Mouse (Mus musculus): ENCODE results near the gene Gm17662.

Gm17662 gene

DNA sequence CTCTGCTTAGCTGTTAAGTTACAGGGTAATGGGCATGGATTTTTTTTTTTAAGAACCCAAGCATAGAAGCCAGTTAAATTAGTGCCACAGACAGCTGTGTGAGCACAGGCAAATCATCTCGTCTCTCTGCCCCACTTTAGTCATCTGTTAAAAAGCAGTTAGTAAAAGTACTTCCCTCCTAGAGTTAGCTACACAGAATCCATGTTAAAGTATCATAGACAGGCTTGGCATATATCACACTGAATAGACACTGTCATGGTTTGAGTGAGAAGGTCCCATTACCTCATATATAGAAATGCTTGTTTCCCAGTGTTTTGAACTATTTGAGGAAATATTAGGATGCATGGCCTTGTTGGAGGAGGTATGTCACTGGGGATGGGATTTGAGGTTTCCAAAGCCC lies at the start of gene Gm17662:
Gene Gm17662, plus strand, starts transcription at position 301 of the 400 bp plus-strand sequence.
- ATAC-seq (ENCODE audit: insufficient number of reproducible peaks, low FRiP score, low TSS enrichment): no peak

GRCm38 (mm10) chr4:104810710-104811286 lies 46.3 kb upstream of the Gm17662 start:
- ATAC-seq (ENCODE audit: insufficient number of reproducible peaks, low FRiP score, low TSS enrichment): no peak

- no peak for ATAC-seq (ENCODE audit: insufficient number of reproducible peaks, low FRiP score, low TSS enrichment)
Observed at GRCm38 (mm10) chr4:104813617-104814016, 43.5 kb upstream of the Gm17662 start.

GRCm38 (mm10) chr4:104816519-104817232 lies 40.5 kb upstream of the Gm17662 start:
- no peak for ATAC-seq (ENCODE audit: insufficient number of reproducible peaks, low FRiP score, low TSS enrichment)

- ATAC-seq (ENCODE audit: insufficient number of reproducible peaks, low FRiP score, low TSS enrichment): no peak
Observed at GRCm38 (mm10) chr4:104817509-104817908, 39.6 kb upstream of the Gm17662 start.

- ATAC-seq (ENCODE audit: insufficient number of reproducible peaks, low FRiP score, low TSS enrichment): no peak
Observed at GRCm38 (mm10) chr4:104818986-104819385, 38.1 kb upstream of the Gm17662 start.

- no peak for ATAC-seq (ENCODE audit: insufficient number of reproducible peaks, low FRiP score, low TSS enrichment)
Observed at GRCm38 (mm10) chr4:104819891-104820290, 37.2 kb upstream of the Gm17662 start.

DNA sequence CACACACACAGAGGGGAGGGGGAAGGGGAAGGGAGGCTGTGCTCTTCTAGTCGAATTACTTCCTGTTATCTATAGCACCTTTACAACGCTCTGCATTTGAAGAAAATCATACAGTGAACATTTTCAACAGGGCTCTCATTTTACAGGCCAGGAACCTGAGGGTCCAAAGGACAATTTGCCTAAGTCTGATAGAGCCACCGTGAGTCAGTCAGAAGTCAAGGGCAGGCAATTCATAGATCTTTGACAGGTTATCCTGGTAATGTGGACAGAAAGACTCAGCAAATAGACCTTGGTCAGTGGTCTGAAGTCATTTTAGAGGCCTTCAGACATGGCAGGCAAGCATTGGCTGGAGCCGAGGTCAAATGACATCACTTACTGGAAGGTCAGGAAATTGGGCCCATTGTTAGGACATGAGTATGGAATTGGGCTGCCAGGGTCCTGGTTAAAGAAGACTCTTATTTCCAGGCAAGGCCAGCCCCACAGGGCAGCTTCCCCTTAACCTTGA lies 33.5 kb upstream of the Gm17662 start:
- ATAC-seq (ENCODE audit: insufficient number of reproducible peaks, low FRiP score, low TSS enrichment): no peak

DNA sequence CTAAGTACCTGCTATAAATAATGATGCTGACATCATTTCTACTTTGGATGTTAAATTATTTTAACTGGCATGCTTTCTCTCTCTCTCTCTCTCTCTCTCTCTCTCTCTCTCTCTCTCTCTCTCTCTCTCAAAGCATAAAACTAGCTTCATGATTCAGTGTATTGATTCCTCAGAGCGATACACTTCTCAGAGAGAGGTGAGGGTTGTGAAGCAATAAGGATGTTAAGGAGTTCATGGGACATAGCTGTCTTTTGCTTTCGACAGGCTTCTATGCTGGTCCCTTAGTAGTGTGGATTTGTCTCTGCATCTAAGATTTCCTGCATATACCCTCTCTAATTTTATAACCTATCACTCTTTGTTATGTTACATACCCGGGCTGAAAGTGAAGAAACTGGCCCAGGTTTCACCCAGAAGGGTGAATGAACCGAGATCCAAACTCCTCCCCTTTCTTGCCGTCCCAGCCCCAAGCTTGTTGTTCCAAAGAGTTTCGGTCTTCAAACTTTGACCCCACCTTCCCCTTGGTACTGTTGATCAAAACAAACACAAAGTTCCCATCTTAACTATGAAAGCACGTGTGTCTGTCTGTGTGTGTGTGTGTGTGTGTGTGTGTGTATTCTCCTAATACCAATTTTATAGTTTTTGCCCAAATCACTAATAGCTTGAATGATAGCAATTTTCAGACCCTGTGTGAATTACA lies 32.6 kb upstream of the Gm17662 start:
- ATAC-seq (ENCODE audit: insufficient number of reproducible peaks, low FRiP score, low TSS enrichment): no peak

DNA sequence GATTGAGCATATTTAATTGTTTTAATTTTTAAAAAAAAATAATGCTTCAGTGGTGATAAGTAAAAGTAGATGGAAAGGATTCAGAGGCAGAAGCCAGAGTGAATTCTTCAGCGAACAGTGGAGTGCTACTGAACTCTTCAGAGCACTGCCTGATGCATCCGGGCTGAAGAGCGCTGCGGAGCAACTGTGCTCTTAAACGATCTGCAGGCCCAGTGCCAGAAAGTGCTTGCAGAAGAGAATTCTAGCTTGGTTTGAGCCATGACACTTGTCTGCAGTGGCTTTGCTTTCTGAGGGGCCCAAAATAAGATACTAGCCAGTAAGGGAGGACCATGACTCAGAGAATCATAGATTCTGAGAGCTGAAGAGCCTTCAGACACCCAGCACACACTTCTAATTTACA lies 28.2 kb upstream of the Gm17662 start:
- no peak for ATAC-seq (ENCODE audit: insufficient number of reproducible peaks, low FRiP score, low TSS enrichment)

GRCm38 (mm10) chr4:104835096-104835495 lies 22.0 kb upstream of the Gm17662 start:
- no peak for ATAC-seq (ENCODE audit: insufficient number of reproducible peaks, low FRiP score, low TSS enrichment)

DNA sequence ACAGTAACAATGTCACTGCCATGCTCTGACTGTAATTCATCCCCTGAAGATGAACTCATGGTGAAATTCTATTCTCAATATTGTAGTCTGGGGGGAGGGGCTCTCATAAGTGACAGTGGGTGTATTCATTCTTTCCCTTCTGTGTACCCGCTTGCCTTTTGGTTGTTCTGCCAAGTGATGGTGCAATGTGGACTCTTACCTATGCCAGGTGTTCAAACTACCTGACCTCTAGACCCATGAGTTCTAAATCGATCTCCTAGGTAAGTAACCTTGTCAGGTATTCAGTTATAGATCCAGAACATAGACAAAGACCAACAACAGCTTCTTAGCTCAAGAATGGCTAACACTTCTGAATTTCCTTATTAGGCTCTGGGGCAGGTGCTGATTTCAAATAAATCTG lies 18.8 kb upstream of the Gm17662 start:
- ATAC-seq (ENCODE audit: insufficient number of reproducible peaks, low FRiP score, low TSS enrichment): no peak

GRCm38 (mm10) chr4:104842204-104842603 lies 14.9 kb upstream of the Gm17662 start:
- ATAC-seq (ENCODE audit: insufficient number of reproducible peaks, low FRiP score, low TSS enrichment): no peak

- no peak for ATAC-seq (ENCODE audit: insufficient number of reproducible peaks, low FRiP score, low TSS enrichment)
Observed at GRCm38 (mm10) chr4:104843546-104843945, 13.6 kb upstream of the Gm17662 start.

- no peak for ATAC-seq (ENCODE audit: insufficient number of reproducible peaks, low FRiP score, low TSS enrichment)
Observed at GRCm38 (mm10) chr4:104855216-104855615, 1.9 kb upstream of the Gm17662 start.

DNA sequence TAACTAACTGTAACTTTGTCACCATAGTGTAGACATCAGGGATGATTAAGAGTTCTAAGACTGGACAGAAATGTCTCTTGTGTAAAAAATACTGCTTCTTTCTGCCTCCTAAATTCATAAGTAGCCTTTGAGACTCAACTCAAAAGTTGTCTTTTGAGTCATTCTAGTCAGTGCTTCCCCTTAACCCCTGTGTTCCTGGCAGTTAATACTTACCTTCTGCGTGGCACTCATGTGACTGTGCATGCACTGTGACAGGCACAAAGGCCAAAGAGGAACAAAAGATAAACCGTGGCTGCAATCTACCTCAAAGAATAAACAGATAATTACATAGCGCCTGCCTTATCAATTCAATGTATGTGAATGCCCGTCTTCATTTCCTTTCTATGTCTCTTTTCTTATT lies 694 bp downstream of the Gm17662 start:
- ATAC-seq (ENCODE audit: insufficient number of reproducible peaks, low FRiP score, low TSS enrichment): no peak

DNA sequence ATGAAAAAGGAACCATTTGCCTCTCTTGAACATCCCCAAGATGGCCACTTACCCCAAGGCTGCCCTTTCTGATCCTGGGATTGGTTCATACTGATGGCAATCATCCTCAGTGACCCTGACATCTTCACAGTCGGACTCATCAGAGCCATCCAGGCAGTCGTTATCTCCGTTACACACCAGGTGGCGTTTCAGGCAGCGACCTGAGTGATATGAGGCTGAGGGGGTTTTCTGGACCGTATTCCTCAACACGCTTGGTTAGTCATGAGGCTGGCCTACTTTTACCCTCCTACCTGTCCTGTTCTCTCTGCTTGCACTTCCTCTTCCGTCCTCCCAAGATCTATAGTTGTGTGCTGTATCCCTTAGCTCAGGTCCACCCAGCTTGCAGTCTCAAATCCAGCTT lies 4.1 kb downstream of the Gm17662 start:
- ATAC-seq (ENCODE audit: insufficient number of reproducible peaks, low FRiP score, low TSS enrichment): no peak

DNA sequence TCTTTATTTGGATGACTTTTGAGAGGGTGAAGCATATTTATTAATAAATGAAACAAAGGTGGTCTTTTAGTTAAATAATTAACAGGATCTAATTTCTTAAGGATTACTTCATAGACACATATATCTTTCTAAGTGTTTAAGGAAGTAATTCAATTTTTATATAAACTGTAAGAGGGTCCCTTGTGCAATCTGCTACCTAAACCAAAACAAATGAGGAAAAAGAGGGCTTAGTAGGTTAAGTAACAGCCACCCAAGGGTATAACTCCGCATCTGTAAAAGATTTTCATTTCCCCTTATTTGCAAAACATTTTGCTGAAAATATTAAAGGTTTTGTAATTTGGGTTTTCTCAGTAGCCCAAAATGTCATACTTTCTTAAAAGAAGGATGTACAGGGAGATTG lies 7.3 kb downstream of the Gm17662 start:
- ATAC-seq (ENCODE audit: insufficient number of reproducible peaks, low FRiP score, low TSS enrichment): no peak

DNA sequence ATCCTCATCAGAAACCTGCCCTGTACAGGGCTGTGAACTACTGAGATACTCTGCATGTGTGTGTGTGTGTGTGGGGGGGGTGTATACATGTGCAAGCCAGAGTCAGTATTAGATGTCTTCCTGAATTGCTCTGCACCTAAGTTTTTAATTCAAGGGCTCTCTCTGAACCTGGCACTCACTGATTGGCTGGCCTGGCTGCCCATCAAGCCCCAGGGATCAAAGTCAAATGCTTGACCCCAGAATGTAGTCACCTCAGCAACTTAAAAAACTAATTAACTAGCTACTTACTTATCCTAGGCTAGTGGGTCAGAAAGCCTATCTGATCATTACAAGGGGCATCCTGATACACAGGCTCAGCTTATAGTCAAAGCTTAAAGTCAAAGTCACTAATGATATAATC lies 12.5 kb downstream of the Gm17662 start:
- no peak for ATAC-seq (ENCODE audit: insufficient number of reproducible peaks, low FRiP score, low TSS enrichment)

DNA sequence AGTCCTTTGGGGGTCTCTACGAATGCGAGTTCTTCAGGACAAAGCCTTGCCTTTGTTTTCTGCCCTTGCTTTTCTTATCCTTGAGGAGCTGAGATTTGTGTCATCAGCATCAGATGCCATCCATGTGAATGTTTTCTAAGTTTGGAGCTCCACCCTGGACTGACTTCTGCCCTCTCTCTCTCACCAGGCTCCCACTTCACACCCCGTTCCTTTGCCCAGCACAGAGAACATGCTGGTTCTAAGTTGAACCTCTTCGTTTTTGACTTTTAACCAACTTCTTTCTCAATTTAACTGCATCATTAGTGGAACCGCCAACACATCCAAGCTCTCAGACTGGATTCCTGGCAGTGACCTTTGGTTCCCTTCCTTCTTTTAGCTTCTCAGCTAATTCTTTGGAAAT lies 13.1 kb downstream of the Gm17662 start:
- no peak for ATAC-seq (ENCODE audit: insufficient number of reproducible peaks, low FRiP score, low TSS enrichment)

GRCm38 (mm10) chr4:104875832-104876231 lies 18.7 kb downstream of the Gm17662 start:
- ATAC-seq (ENCODE audit: insufficient number of reproducible peaks, low FRiP score, low TSS enrichment): no peak

All from cerebellum, adult (tissue).